Mouse (Mus musculus) midbrain, embryonic 16.5 days (tissue): ENCODE results near the gene Sept10. TPM values are rescaled to one million over a fixed set of nuclear protein-coding genes. Genes with fewer than 3 reads are reported as not detected.

Experiments
- ATAC-seq: fragments of 200-750 bp; cut with Nextera tagmentation; 2 replicates; pipeline ENCODE4 v1.8.0; 2017; ENCODE audit warnings: moderate TSS enrichment
- H3K27ac ChIP-seq: fragments of 300-500 bp; sonication (generic); 2 replicates; pipeline ENCODE4 v1.5.1; 2014; ENCODE audit warnings: mild to moderate bottlenecking, low read length, mixed read lengths
- H3K27me3 ChIP-seq: fragments of 300-500 bp; sonication (generic); 2 replicates; pipeline ENCODE4 v1.6.1; 2014; ENCODE audit warnings: low read depth, low read length, mixed read lengths; ENCODE audit not compliant: control insufficient read depth, insufficient read depth
- H3K36me3 ChIP-seq: fragments of 300-500 bp; sonication (generic); 2 replicates; pipeline ENCODE4 v1.6.1; 2014; ENCODE audit warnings: mild to moderate bottlenecking, low read length, moderate library complexity, mixed read lengths; ENCODE audit not compliant: control insufficient read depth, insufficient read depth
- H3K4me1 ChIP-seq: fragments of 300-500 bp; sonication (generic); 2 replicates; pipeline ENCODE4 v1.6.1; 2014; ENCODE audit warnings: mild to moderate bottlenecking, low read length, mixed read lengths; ENCODE audit not compliant: control insufficient read depth, insufficient read depth
- H3K4me2 ChIP-seq: fragments of 300-500 bp; sonication (generic); 2 replicates; pipeline ENCODE4 v1.6.1; 2014; ENCODE audit warnings: mild to moderate bottlenecking, low read length, mixed read lengths
- H3K4me3 ChIP-seq: fragments of 300-500 bp; sonication (generic); 2 replicates; pipeline ENCODE4 v1.5.1; 2014; ENCODE audit warnings: low read depth, mild to moderate bottlenecking, low read length, moderate library complexity, mixed read lengths
- H3K9ac ChIP-seq: fragments of 300-500 bp; sonication (generic); 2 replicates; pipeline ENCODE4 v1.6.1; 2014; ENCODE audit warnings: low read depth, low read length, mixed read lengths
- H3K9me3 ChIP-seq: fragments of 300-500 bp; sonication (generic); replicated peaks from 2 replicates; pipeline ENCODE4 v1.6.1; 2014; ENCODE audit warnings: mild to moderate bottlenecking, low read length, mixed read lengths; ENCODE audit not compliant: control insufficient read depth, poor library complexity, severe bottlenecking
- WGBS: fragments of 180-500 bp; shearing (Covaris S2); extraction: QIAGEN DNeasy Blood & Tissue Kit; methylation state at CpG from one replicate; pipeline ENCODE4 v1.1.7; 2014; 5-methylcytosine and 5-hydroxymethylcytosine counted together
- polyA plus RNA-seq: library from polyadenylated mRNA; unstranded; fragments of >200 nt; fragmentation: Nextera tagmentation; extraction: Ambion mirVana; gene quantifications from 2 replicates; pipeline ENCODE4 v1.2.1, GENCODE M21; 2015

The Sept10 gene
- polyA plus RNA-seq, 1 experiment from 2014 or later, result 10.4 TPM

DNA sequence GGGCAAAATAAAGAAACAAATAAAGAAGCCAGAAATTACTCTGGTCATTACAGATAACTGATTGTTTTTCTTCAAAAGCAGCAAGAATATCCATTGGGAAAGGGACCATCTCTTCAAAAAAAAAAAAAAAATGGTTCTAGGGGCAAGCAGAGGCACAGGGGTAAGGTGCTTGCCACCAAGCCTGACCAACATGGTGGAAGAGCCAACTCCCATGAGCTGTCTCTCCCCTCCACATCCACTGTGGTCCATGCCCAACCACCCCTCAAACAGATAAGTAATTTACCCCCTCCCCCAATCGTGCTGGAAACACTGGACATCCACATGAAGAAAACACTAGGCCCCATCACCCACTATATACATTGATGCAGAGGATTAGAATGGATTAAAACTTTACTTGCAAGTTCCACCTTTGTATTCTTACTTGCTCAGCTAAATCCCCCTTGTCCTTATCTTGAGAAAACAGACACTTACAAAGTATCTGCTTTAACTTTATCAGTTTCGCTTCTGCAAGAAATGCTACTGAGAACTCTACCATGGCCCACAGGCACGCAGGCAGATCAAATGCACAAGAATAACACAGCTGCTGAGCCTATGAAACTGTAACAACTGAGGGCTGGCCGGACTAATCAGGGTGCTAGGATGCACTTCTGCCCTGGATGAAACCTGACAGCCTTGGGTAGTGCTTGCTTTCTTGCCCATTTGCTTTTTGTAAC, 59.3 kb downstream of the Sept10 start:
- no peak overlapping the region for H3K4me2 ChIP-seq
- H3K9ac ChIP-seq, result no peak overlapping the region
- 49% methylated on average over 4 of the region's 4 CpGs for WGBS
- H3K27ac ChIP-seq, result no peak overlapping the region
- no peaks in the 10 kb centered on the region for H3K4me1 ChIP-seq
- no peaks in the 10 kb centered on the region for H3K9me3 ChIP-seq
- no peak for ATAC-seq
- no peaks in the 10 kb centered on the region for H3K36me3 ChIP-seq
- no peak overlapping the region for H3K4me3 ChIP-seq
- H3K27me3 ChIP-seq, result no peaks in the 10 kb centered on the region

DNA sequence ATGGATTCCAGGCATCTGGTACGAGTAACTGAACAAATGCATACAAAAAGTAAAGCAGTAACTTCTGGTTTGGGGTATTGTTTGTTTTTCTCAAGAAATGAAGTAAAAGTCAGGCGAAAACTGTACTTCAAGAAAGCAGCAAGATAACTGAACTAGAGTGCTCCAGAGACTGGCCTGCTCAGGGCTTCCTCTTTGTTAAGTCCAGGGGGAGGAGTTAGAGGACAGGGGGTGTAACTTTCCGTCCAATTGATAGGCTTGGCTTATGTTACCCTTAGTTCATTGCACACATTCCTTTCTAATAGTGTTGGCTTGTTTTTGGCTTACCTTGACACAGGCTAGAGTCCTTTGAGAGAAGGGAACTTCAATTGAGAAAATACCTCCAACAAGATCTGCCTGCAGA, 63.0 kb downstream of the Sept10 start:
- H3K4me2 ChIP-seq, result no peak overlapping the region
- no peaks in the 10 kb centered on the region for H3K4me1 ChIP-seq
- WGBS, result 78% methylated on average over 3 of the region's 3 CpGs
- no peaks in the 10 kb centered on the region for H3K9me3 ChIP-seq
- no peaks in the 10 kb centered on the region for H3K36me3 ChIP-seq
- no peak overlapping the region for H3K9ac ChIP-seq
- no peaks in the 10 kb centered on the region for H3K27me3 ChIP-seq
- H3K27ac ChIP-seq, result no peak overlapping the region
- ATAC-seq, result no peak
- no peak overlapping the region for H3K4me3 ChIP-seq

DNA sequence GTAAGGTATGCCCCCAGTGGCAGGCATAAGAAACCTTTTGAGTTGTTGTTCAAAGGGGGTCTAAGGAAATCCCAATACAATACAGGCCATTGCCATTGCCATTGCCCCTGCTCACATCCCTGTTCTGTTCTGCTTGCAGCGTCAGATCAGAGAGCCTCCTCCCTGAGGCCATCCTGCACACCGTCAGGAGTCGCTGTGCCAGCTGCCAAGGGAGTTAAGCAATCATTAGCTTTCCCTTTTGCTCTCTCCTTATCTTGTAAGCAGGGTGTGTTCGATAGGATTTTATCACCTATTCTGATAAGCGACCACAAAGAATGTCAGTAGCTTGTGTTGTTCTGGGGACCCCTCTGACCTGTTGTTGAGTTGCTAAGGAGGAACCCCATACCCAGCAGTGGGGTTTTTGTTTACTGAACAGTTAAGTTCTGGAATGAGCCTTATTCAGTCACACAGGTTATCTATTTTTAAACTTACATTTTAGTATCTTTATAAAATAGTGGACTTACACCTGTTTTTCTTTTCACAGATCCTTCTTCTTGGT, 69.0 kb downstream of the Sept10 start:
- no peaks in the 10 kb centered on the region; the same call in 1 of the 2 replicates for H3K27me3 ChIP-seq
- WGBS, result 67% methylated on average over 5 of the region's 5 CpGs
- H3K27ac ChIP-seq, result no peak overlapping the region
- no peak overlapping the region for H3K4me2 ChIP-seq
- H3K4me3 ChIP-seq, result no peak overlapping the region
- H3K36me3 ChIP-seq, result no peaks in the 10 kb centered on the region
- H3K9ac ChIP-seq, result no peak overlapping the region
- no peaks in the 10 kb centered on the region for H3K9me3 ChIP-seq
- H3K4me1 ChIP-seq, result no peaks in the 10 kb centered on the region
- no peak for ATAC-seq

DNA sequence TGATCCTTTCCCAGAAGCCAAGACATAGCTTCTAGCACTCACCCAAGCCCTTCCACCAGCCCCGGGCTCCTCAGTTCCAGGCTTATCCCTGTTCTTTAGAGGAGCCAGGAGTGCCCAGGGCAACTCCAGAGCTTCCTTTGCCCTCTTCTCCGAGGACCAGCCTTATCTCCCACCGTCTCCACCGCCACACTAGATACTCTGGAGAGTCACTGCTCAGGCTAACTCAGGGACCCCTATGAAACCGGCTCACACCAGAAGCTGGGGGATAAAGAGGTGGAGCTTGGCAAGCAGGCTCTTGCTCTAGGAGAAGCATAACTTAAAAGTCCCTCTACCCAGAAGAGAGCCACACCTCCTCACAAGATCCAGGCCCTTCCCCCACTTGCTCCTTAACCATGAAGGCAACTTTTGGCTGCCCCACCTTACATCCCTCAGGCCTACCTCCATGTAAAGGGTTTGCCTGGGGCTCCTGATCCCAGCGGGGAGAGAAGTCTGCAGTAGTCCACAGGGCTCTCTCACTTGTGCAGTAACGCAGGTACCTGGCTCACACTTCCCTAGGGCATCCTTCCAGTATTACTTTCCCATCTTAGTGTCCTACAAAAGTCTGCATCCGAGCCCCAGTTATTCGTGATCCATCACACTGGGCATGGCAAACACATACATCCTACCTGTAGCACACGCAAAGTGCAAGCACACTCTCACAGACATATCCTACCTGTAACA, 70.5 kb downstream of the Sept10 start:
- Histone ChIP-seq H3K4me2 (no peak overlapping the region), H3K9ac (no peak overlapping the region), H3K4me3 (no peak overlapping the region), H3K27me3 (no peaks in the 10 kb centered on the region; the same call in 1 of the 2 replicates), H3K27ac (no peak overlapping the region), H3K9me3 (no peaks in the 10 kb centered on the region), H3K36me3 (no peaks in the 10 kb centered on the region), H3K4me1 (no peaks in the 10 kb centered on the region)
- WGBS, result 91% methylated on average over 10 of the region's 10 CpGs
- ATAC-seq, result no peak

DNA sequence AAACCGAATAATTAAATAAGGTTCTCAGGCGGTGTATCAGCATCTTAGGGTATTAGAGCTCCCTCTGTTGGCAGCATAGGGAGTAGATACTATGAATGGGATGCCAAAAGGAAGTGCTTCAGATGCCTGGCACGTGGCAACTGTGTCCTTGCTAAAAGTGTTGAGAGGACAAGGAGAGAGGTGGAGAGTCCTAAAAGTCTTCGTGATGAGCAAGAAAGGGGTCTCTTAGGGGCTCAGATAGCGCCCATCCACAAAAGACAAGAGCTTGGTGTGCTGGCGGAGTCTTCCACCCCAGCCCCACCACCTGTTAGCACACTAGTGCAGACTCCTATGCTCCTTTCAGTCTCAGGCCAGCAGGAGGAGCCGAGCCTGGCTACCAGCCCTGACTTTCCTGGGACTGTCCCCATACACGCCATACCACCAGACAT, 71.7 kb downstream of the Sept10 start:
- Histone ChIP-seq H3K27me3 (no peaks in the 10 kb centered on the region; the same call in 1 of the 2 replicates), H3K27ac (no peak overlapping the region), H3K36me3 (no peaks in the 10 kb centered on the region), H3K9ac (no peak overlapping the region), H3K9me3 (no peaks in the 10 kb centered on the region), H3K4me3 (no peak overlapping the region), H3K4me1 (no peaks in the 10 kb centered on the region), H3K4me2 (no peak overlapping the region)
- 15% methylated on average over 8 of the region's 8 CpGs for WGBS
- peak; percentile 57 for ATAC-seq

- Histone ChIP-seq H3K27ac (no peak overlapping the region), H3K9me3 (no peaks in the 10 kb centered on the region), H3K4me2 (no peak overlapping the region), H3K4me1 (no peaks in the 10 kb centered on the region), H3K4me3 (no peak overlapping the region), H3K9ac (no peak overlapping the region), H3K27me3 (no peaks in the 10 kb centered on the region), H3K36me3 (peaks cover 3% of the 10 kb centered on the region; the same call in 1 of the 2 replicates)
- ATAC-seq, result no peak
- WGBS, result 46% methylated on average over 8 of the region's 8 CpGs
These were observed 88.1 kb downstream of the Sept10 start for GRCm38 (mm10) chr10:59133478-59134009.

GRCm38 (mm10) chr10:59131926-59132628, 89.6 kb downstream of the Sept10 start:
- 83% methylated on average over 20 of the region's 20 CpGs for WGBS
- H3K27me3 ChIP-seq, result no peaks in the 10 kb centered on the region
- no peak overlapping the region for H3K27ac ChIP-seq
- H3K4me2 ChIP-seq, result no peak overlapping the region
- ATAC-seq, result no peak
- no peak overlapping the region for H3K9ac ChIP-seq
- no peak overlapping the region for H3K4me3 ChIP-seq
- H3K4me1 ChIP-seq, result no peaks in the 10 kb centered on the region
- H3K9me3 ChIP-seq, result no peaks in the 10 kb centered on the region
- peaks cover 3% of the 10 kb centered on the region; the same call in 1 of the 2 replicates for H3K36me3 ChIP-seq

DNA sequence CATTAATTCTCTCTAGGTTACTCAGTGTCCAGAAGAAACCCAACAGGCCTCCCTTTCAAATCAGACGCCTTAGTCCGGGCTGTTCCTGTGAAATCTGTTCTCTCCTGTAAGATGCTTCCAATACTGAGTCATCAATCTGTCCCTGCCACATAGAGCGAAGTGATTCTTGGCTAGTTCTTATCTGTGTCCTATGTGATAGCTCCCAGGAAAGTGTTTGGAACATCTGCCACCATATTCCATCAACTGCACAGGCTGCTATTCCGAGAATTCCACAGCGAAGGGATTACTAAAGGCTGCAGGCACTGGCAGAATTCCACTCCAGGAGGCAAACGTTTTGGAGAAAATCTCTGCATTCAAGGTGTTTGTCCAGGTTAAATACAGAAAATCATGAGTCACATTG, 94.0 kb downstream of the Sept10 start:
- H3K9me3 ChIP-seq, result no peaks in the 10 kb centered on the region
- no peak overlapping the region for H3K9ac ChIP-seq
- ATAC-seq, result no peak
- no peaks in the 10 kb centered on the region for H3K36me3 ChIP-seq
- H3K27ac ChIP-seq, result no peak overlapping the region
- 84% methylated on average over 6 of the region's 6 CpGs for WGBS
- no peak overlapping the region for H3K4me3 ChIP-seq
- H3K4me1 ChIP-seq, result no peaks in the 10 kb centered on the region
- no peak overlapping the region for H3K4me2 ChIP-seq
- no peaks in the 10 kb centered on the region for H3K27me3 ChIP-seq
